Mouse (Mus musculus): ENCODE data around the gene Myo3b.

Gene Myo3b

GRCm38 (mm10) chr2:70133281-70133680, 94.4 kb downstream of the Myo3b start:
- no peak for DNase-seq (ENCODE audit: low read depth)

- DNase-seq (ENCODE audit: low read depth), result no peak
Measured at GRCm38 (mm10) chr2:70137226-70137998, 98.5 kb downstream of the Myo3b start.

DNA sequence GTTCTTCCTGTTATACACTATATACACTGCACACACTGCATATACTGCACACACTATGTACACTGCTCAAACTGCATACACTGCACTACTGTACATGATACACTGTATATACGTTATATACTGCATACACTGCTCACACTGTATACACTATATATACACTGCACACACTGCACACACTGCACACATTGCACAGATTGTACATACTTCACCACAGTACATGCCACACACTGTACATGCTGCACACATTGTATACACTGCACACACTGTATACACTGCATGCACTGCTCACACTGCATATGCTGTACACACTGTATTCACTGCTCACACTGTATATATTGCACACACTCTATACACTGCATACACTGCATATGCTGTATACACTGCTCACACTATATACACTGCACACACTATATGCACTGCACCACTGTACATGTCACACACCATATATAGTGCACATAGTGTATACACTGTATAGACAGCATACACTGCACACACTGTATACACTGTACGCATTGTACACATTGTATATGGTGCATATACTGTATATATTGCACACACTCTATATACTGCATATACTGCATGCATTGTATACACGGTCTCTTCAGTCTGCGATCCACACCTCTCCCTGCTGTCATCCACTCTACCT, 104.7 kb downstream of the Myo3b start:
- no peak for DNase-seq (ENCODE audit: low read depth)

DNA sequence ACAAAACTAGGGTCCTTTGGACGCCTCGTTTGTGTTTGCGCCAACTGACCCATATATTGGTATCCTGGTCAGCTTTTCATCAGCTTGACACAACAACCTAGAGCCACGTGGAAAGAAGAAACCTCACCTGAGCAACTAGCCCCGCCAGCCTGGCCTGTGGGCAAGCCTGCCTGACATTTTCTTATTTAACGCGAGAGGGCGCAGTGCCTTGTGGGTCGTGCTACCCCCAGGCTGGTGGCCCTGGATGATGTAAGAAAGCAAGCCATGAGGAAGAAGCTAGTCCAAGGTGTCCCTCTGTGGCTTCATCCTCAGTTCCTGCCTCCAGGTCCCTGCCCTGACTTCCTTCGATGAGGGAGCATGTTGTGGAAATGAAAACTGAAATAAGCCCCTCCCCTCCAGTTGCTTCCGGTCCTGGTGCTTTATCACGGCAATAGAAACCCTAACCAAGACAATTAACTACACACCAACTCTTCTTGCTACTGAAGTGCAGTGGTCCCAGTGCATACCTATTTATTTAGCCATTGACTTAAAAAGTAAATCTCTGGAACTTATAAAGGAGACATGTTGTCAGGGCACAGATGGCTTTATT, 108.2 kb downstream of the Myo3b start:
- DNase-seq (ENCODE audit: low read depth), result no peak

GRCm38 (mm10) chr2:70148821-70149510, 110.0 kb downstream of the Myo3b start:
- DNase-seq (ENCODE audit: low read depth), result no peak

DNA sequence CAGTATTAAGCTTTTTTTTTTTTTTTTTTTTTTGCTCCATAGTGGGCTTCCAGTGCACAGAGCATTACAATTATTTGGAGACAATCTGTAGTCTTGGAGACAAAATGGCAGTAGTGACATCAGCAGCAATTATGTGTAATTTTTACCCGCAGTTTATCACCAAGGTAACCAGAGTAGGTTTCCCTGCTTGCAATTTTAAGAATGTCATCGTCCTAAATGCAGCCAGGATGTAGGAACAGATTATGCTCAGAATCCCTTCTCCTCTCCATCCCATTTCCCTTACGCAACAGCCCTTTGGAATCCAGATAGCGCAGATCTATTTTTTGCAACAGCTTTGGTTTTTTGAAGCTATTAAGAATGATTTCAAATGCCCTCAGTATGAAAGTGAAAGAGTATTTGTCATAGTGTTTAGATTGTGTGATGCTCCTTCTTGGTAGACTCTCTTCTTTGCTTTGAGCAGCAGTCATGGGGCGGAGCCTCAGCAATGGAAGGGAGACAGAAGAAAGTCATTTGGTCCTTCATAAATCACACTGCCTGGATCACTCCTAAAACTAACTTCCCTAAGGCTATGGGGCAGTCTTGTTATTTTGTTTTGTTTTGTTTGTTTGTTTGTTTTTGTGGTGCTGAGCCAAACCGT, 111.6 kb downstream of the Myo3b start:
- DNase-seq (ENCODE audit: low read depth), result no peak

GRCm38 (mm10) chr2:70151930-70152329, 113.0 kb downstream of the Myo3b start:
- no peak for DNase-seq (ENCODE audit: low read depth)

GRCm38 (mm10) chr2:70155226-70155836, 116.4 kb downstream of the Myo3b start:
- no peak for DNase-seq (ENCODE audit: low read depth)

GRCm38 (mm10) chr2:70159543-70159942, 120.6 kb downstream of the Myo3b start:
- DNase-seq (ENCODE audit: low read depth), result no peak

GRCm38 (mm10) chr2:70166231-70166630, 127.3 kb downstream of the Myo3b start:
- DNase-seq (ENCODE audit: low read depth), result no peak

DNA sequence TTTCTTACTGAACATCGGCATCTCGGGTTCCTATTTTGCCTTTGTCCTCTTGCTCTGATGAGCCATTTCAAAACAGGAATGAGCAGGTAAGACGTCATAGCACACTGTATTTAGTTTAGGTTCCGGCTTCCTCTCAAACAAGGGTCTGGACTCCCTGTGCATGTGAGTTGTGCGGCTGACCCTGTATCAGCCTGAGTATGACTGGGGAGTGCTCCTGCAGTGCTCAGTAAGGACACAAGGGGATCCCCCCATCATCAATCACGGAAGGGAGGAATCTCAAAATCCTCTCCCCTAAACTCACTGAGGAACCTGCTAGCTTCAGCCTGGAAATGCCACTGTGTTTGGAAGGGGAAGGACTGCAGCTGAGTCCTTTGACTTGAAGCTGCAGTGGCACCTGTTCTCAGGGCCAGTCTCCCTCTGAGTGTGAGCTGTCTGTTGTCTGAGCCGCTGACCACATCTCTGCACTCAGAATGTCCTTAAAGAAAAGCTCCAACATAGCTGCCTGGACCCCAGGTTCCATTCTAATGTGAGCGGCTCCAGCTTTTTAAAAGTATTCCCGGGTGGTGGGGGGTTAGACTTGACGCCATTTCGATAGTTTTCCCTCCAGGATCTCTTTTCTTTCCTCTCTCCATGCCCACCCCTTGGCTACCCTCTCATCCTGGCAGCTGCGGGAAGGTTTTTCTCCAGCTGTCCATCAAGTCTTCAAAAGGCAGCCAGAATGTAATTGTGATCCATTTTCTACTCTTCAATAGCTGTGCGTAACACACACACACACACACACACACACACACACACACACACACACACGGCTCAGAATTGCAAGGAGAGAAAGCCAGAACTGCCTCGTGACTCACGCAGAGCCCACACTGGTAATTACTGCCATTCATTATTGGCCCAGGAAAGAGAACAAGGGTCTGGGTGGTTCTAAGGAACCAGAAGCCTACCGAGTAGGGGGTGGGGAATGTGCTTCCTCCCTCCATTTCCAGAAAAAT, 129.3 kb downstream of the Myo3b start:
- DNase-seq (ENCODE audit: low read depth), result no peak

- DNase-seq (ENCODE audit: low read depth), result no peak
Measured at GRCm38 (mm10) chr2:70170469-70170868, 131.5 kb downstream of the Myo3b start.

GRCm38 (mm10) chr2:70176823-70177708, 138.1 kb downstream of the Myo3b start:
- DNase-seq (ENCODE audit: low read depth), result no peak

- no peak for DNase-seq (ENCODE audit: low read depth)
Measured at GRCm38 (mm10) chr2:70177709-70178030, 138.7 kb downstream of the Myo3b start.

DNA sequence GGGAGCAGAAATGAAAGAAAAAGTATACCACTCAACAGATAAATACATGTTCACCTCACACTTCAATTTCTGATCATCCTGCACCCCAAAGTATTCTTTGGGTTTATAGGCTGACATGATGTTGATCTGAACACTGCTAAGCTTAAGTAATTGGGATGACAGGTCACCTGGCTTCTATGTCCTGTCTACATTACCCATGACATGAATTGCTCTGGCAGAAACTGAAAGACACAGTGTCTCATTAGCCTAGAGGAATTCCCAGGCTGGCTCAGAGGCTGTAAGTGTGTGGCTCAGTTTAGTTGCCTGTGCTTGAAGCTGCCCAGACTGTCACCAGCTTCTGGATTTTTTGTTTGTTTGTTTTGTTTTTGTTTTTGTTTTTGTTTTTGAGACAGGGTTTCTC, 139.3 kb downstream of the Myo3b start:
- DNase-seq (ENCODE audit: low read depth), result no peak

- peak; percentile 80 for DNase-seq (ENCODE audit: low read depth)
Measured at GRCm38 (mm10) chr2:70182150-70182670, 143.3 kb downstream of the Myo3b start.

GRCm38 (mm10) chr2:70187040-70187439, 148.1 kb downstream of the Myo3b start:
- no peak for DNase-seq (ENCODE audit: low read depth)

DNA sequence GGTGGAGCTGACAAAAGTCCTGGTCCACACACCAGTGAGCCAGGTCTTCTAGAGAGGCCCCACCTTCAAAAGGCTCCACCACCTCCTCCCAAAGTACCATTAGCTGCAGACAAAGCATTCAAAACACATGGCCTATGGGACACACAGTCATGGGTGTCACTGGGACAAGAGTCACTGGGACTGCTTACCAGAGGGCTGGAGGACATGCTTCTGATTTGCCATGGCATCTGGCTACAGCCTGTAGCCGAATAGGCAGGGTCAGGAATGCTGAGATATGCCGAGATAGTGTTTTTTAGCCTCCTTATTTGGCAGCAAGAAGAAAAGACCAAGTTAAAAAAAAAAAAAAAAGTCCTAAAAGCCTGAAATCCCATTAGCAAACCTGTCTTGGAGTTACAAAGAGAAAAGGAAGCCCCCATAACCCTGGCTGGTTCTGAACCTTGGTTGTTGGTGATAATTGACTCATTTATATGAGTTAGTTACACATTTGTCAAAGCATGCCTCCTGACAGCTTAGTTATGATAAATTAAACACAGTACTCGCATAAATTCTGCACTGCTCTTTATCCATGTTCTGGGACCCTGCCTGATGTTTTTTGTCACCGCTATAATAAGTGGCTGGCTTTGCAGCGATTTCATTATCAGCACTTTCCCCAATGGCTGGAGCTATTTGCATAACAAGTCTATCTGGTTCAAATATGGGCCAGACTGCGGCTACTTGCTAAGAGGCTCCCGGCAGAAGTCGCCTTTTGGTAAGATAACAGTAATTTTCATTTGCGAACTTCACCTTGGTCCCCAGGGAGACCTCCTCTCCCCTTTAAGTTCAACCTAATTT, 156.7 kb downstream of the Myo3b start:
- DNase-seq (ENCODE audit: low read depth), result no peak
